Mouse (Mus musculus) CH12.LX (cell line): ENCODE results near the gene Syt1. TPM values are rescaled to one million over a fixed set of nuclear protein-coding genes. Genes with fewer than 3 reads are reported as not detected.

ENCODE experiments used
- DNase-seq: peaks from one replicate; pipeline ENCODE4 v3.0.0-alpha.2; 2013; ENCODE audit errors: extremely low read depth
- H3K27ac ChIP-seq: 2 replicates; pipeline ENCODE4 v1.5.1; 2012; ENCODE audit warnings: low read depth, mild to moderate bottlenecking, control low read depth, moderate library complexity; ENCODE audit not compliant: insufficient read depth
- H3K27me3 ChIP-seq: replicated peaks from 2 replicates; pipeline ENCODE3; 2012; ENCODE audit warnings: inconsistent platforms
- H3K36me3 ChIP-seq, 2 experiments: replicated peaks in 1 of 2; 2 replicates each; pipeline versions ENCODE3 to v1.6.1; 2012; ENCODE audit warnings: inconsistent platforms in 1 of 2, low read length in 1 of 2, mild to moderate bottlenecking in 1 of 2, mixed read lengths in 1 of 2, moderate library complexity in 1 of 2; ENCODE audit not compliant: control insufficient read depth in 1 of 2, insufficient read depth in 1 of 2
- H3K4me1 ChIP-seq, 2 experiments: 2 replicates each; pipeline ENCODE4 v1.6.1; 2012; ENCODE audit warnings: inconsistent platforms in 1 of 2, moderate library complexity in 1 of 2; ENCODE audit not compliant: insufficient read depth in 2 of 2, control insufficient read depth in 1 of 2
- H3K4me2 ChIP-seq: 2 replicates; pipeline ENCODE4 v1.6.1; 2012; ENCODE audit warnings: low read depth, mild to moderate bottlenecking, control low read depth; ENCODE audit not compliant: poor library complexity, insufficient read depth, severe bottlenecking
- H3K4me3 ChIP-seq, 3 experiments: fragments of 150-350 bp in 1 of 3; sonication (generic) in 1 of 3; replicated peaks in 1 of 3; 2 replicates each; pipeline versions ENCODE3 to v1.5.1; 2011 to 2012; ENCODE audit warnings: low read depth in 2 of 3, low read length in 2 of 3, mild to moderate bottlenecking in 2 of 3, moderate library complexity in 2 of 3, control low read depth in 1 of 3, improper control_type of control experiment in 1 of 3, inconsistent platforms in 1 of 3, mixed read lengths in 1 of 3; ENCODE audit not compliant: poor library complexity in 1 of 3
- H3K79me2 ChIP-seq: replicated peaks from 2 replicates; pipeline ENCODE4 v1.6.1; 2012; ENCODE audit warnings: mild to moderate bottlenecking, moderate library complexity; ENCODE audit not compliant: control insufficient read depth, poor library complexity, insufficient read depth, severe bottlenecking; ENCODE audit errors: extremely low read depth
- H3K9ac ChIP-seq: 2 replicates; pipeline ENCODE4 v1.6.1; 2012; ENCODE audit warnings: low read depth, mild to moderate bottlenecking, control low read depth, moderate library complexity; ENCODE audit not compliant: insufficient read depth
- H3K9me3 ChIP-seq: replicated peaks from 2 replicates; pipeline ENCODE3; 2012; ENCODE audit warnings: low read length, inconsistent platforms, mixed read lengths
- BHLHE40 ChIP-seq: IDR thresholded peaks from 2 replicates; pipeline ENCODE4 v1.6.1; 2011; ENCODE audit warnings: mild to moderate bottlenecking, low read depth, low read length, improper control_type of control experiment
- CHD1 ChIP-seq: IDR thresholded peaks from 2 replicates; pipeline ENCODE4 v1.6.1; 2012; ENCODE audit warnings: low read depth, low read length, improper control_type of control experiment, inconsistent platforms
- CHD2 ChIP-seq: IDR thresholded peaks from 2 replicates; pipeline ENCODE4 v1.6.1; 2011; ENCODE audit warnings: low read length, improper control_type of control experiment
- E2F4 ChIP-seq: IDR thresholded peaks from 2 replicates; pipeline ENCODE4 v1.6.1; 2011; ENCODE audit warnings: low read depth, low read length, improper control_type of control experiment; ENCODE audit not compliant: insufficient replicate concordance
- ELF1 ChIP-seq: IDR thresholded peaks from 2 replicates; pipeline ENCODE4 v1.6.1; 2014; ENCODE audit warnings: low read depth, mild to moderate bottlenecking, inconsistent platforms, low read length, improper control_type of control experiment
- EP300 ChIP-seq: IDR thresholded peaks from 2 replicates; pipeline ENCODE4 v1.6.1; 2011; ENCODE audit warnings: low read length, improper control_type of control experiment
- ETS1 ChIP-seq: conservative IDR thresholded peaks from 2 replicates; pipeline ENCODE4 v1.6.1; 2012; ENCODE audit warnings: low read depth, mild to moderate bottlenecking, inconsistent platforms, low read length, improper control_type of control experiment, moderate library complexity
- GABPA ChIP-seq: IDR thresholded peaks from 2 replicates; pipeline ENCODE4 v1.6.1; 2012; ENCODE audit warnings: low read depth, low read length, improper control_type of control experiment, inconsistent platforms; ENCODE audit not compliant: insufficient replicate concordance
- HCFC1 ChIP-seq: IDR thresholded peaks from 2 replicates; pipeline ENCODE4 v1.6.1; 2012; ENCODE audit warnings: low read depth, mild to moderate bottlenecking, inconsistent platforms, low read length, improper control_type of control experiment
- JUN ChIP-seq: IDR thresholded peaks from 2 replicates; pipeline ENCODE4 v1.6.1; 2011; ENCODE audit warnings: low read depth, mild to moderate bottlenecking, low read length, improper control_type of control experiment, moderate library complexity; ENCODE audit not compliant: insufficient read depth
- KAT2A ChIP-seq: IDR thresholded peaks from 2 replicates; pipeline ENCODE4 v1.6.1; 2012; ENCODE audit warnings: low read length, improper control_type of control experiment, inconsistent platforms; ENCODE audit not compliant: insufficient replicate concordance
- MAFK ChIP-seq: IDR thresholded peaks from 2 replicates; pipeline ENCODE4 v1.6.1; 2011; ENCODE audit warnings: low read length, improper control_type of control experiment; ENCODE audit not compliant: insufficient replicate concordance
- MAZ ChIP-seq: IDR thresholded peaks from 2 replicates; pipeline ENCODE4 v1.6.1; 2012; ENCODE audit warnings: low read depth, mild to moderate bottlenecking, inconsistent platforms, low read length, improper control_type of control experiment, moderate library complexity
- MXI1 ChIP-seq: IDR thresholded peaks from 2 replicates; pipeline ENCODE4 v1.6.1; 2011; ENCODE audit warnings: mild to moderate bottlenecking, low read depth, low read length, improper control_type of control experiment
- NELFE ChIP-seq: IDR thresholded peaks from 2 replicates; pipeline ENCODE4 v1.6.1; 2011; ENCODE audit warnings: low read depth, low read length, improper control_type of control experiment
- POLR2A ChIP-seq: IDR thresholded peaks from 2 replicates; pipeline ENCODE4 v1.6.1; 2011; ENCODE audit warnings: low read depth, mild to moderate bottlenecking, improper control_type of control experiment, low read length
- SIN3A ChIP-seq: IDR thresholded peaks from 2 replicates; pipeline ENCODE4 v1.6.1; 2012; ENCODE audit warnings: low read length, improper control_type of control experiment, inconsistent platforms
- TBP ChIP-seq: conservative IDR thresholded peaks from 2 replicates; pipeline ENCODE4 v1.6.1; 2011; ENCODE audit warnings: low read depth, low read length, improper control_type of control experiment
- TCF12 ChIP-seq: IDR thresholded peaks from 2 replicates; pipeline ENCODE4 v1.6.1; 2014; ENCODE audit warnings: low read depth, mild to moderate bottlenecking, inconsistent platforms, low read length, improper control_type of control experiment
- ZNF384 ChIP-seq: IDR thresholded peaks from 2 replicates; pipeline ENCODE4 v1.6.1; 2012; ENCODE audit warnings: low read depth, low read length, improper control_type of control experiment, inconsistent platforms
- dilution Hi-C: fragments of 300-500 bp; cut with MboI; formaldehyde crosslinking; loops from 2 replicates; pipeline ENCODE4 v1.14.3; 2020; ENCODE audit warnings: low sequenced_read_pairs; ENCODE audit not compliant: extremely low pct_unique_long_range_greater_than_20kb, extremely low pct_ligation_motif_present
- in situ Hi-C: fragments of 300-500 bp; cut with MboI; formaldehyde crosslinking; loops from 3 replicates; pipeline ENCODE4 v1.14.3; 2019; ENCODE audit warnings: low sequenced_read_pairs, low pct_ligation_motif_present, low pct_unique_long_range_greater_than_20kb, mixed read lengths
- polyA plus RNA-seq: library from polyadenylated mRNA; unstranded; fragments of >175 nt; gene quantifications from 2 replicates; pipeline ENCODE4 v1.2.1, GENCODE M21; 2012; ENCODE audit warnings: low read depth; ENCODE audit not compliant: insufficient read length
- total RNA-seq, 2 experiments: library from RNA; depleted of rRNA; stranded (reverse); fragments of 300-350 nt in 1 of 2; fragments of >200 nt in 1 of 2; gene quantifications; 2 replicates each; pipeline ENCODE4 v1.2.3; 2012 to 2014

The Syt1 gene
- total and polyA plus RNA-seq, 3 experiments, result not detected

- Histone ChIP-seq H3K4me2 (no peak overlapping the region), H3K9ac (no peak overlapping the region), H3K36me3 (no peaks in the 10 kb centered on the region), H3K9me3 (no peaks in the 10 kb centered on the region), H3K79me2 (no peaks in the 10 kb centered on the region; the same call in 1 of the 2 replicates), H3K4me3 (no peak overlapping the region), H3K27me3 (no peaks in the 10 kb centered on the region)
- in situ Hi-C loops (loop anchor here (10.0 to 25.0 kb wide), 2 partner anchors 81 to 249 kb away; no protein-coding TSS in a partner anchor), dilution Hi-C loops (no loop called here)
- no peak for DNase-seq
- no peak for TF ChIP-seq MXI1
- TF ChIP-seq CHD1, result no peak
- TF ChIP-seq NELFE, result no peak
- TF ChIP-seq ELF1, result no peak
- no peak for TF ChIP-seq EP300
- TF ChIP-seq HCFC1, result no peak
- TF ChIP-seq ETS1, result no peak
- TF ChIP-seq JUN, result no peak
- TF ChIP-seq, all 38 proteins: peak for 0
- Histone ChIP-seq H3K27ac (no peak overlapping the region), H3K4me1 (peaks cover 8 to 33% of the 10 kb centered on the region in 2 experiments)
Measured at GRCm38 (mm10) chr10:108535922-108536321, 474.9 kb downstream of the Syt1 start.

GRCm38 (mm10) chr10:108534112-108534511 is 476.7 kb downstream of the Syt1 start:
- Histone ChIP-seq H3K4me1 (peaks cover 7 to 25% of the 10 kb centered on the region in 2 experiments), H3K9ac (no peak overlapping the region), H3K36me3 (no peaks in the 10 kb centered on the region), H3K27ac (no peak overlapping the region), H3K4me2 (no peak overlapping the region), H3K79me2 (no peaks in the 10 kb centered on the region), H3K4me3 (no peak overlapping the region), H3K27me3 (no peaks in the 10 kb centered on the region), H3K9me3 (no peaks in the 10 kb centered on the region)
- in situ Hi-C loops, result loop anchor here (10.0 to 25.0 kb wide), 2 partner anchors 79 to 247 kb away; no protein-coding TSS in a partner anchor
- TF ChIP-seq ETS1, result no peak
- TF ChIP-seq MAFK, result no peak
- no peak for TF ChIP-seq MXI1
- no peak for TF ChIP-seq SIN3A
- no peak for TF ChIP-seq CHD2
- no peak for TF ChIP-seq EP300
- TF ChIP-seq ZNF384, result no peak
- no peak for TF ChIP-seq MAZ
- no peak for TF ChIP-seq E2F4
- dilution Hi-C loops, result no loop called here
- no peak for DNase-seq

- Histone ChIP-seq H3K27ac (no peak overlapping the region), H3K79me2 (no peaks in the 10 kb centered on the region), H3K36me3 (no peaks in the 10 kb centered on the region), H3K9me3 (no peaks in the 10 kb centered on the region), H3K27me3 (no peaks in the 10 kb centered on the region), H3K9ac (no peak overlapping the region), H3K4me3 (no peak overlapping the region), H3K4me2 (no peak overlapping the region), H3K4me1 (peaks cover 0 to 15% of the 10 kb centered on the region in 2 experiments; a peak in 2 of 4 replicates)
- TF ChIP-seq POLR2A (no peak), KAT2A (no peak), ELF1 (no peak), TBP (no peak), BHLHE40 (no peak), TCF12 (no peak), GABPA (no peak), MAFK (no peak)
- in situ Hi-C loops (loop anchor here (10.0 to 25.0 kb wide), 2 partner anchors 78 to 246 kb away; no protein-coding TSS in a partner anchor), dilution Hi-C loops (no loop called here)
- DNase-seq, result no peak
Measured at GRCm38 (mm10) chr10:108532916-108533315, 477.9 kb downstream of the Syt1 start.
